Mouse (Mus musculus): ENCODE measurements around the gene 1810049J17Rik. TPM values are rescaled to one million over a fixed set of nuclear protein-coding genes. Genes with fewer than 3 reads are reported as not detected.

1810049J17Rik gene
- total and polyA plus RNA-seq, 3 experiments, result 23.9 TPM; not detected in 2

GRCm38 (mm10) chr15:12371183-12371582, 49.5 kb upstream of the 1810049J17Rik start:
- Histone ChIP-seq H3K4me3 (ENCODE audit: control insufficient read depth in 1 of 2, insufficient read depth in 1 of 2, low read depth in 2 of 2, low read length in 2 of 2) (no peak overlapping the region), H3K79me2 (ENCODE audit: control insufficient read depth, insufficient read depth, low read length, poor library complexity) (no peaks in the 10 kb centered on the region; the same call in 1 of the 2 replicates), H3K27me3 (ENCODE audit: control insufficient read depth in 1 of 2, insufficient read depth in 2 of 2, low read length in 2 of 2) (no peaks in the 10 kb centered on the region), H3K27ac (ENCODE audit: control insufficient read depth, low read depth, low read length) (no peak overlapping the region), H3K9me3 (replicated peaks; ENCODE audit: insufficient read depth, low read length) (no peaks in the 10 kb centered on the region), H3K9ac (ENCODE audit: control insufficient read depth, low read depth, low read length, poor library complexity, severe bottlenecking) (no peak overlapping the region), H3K36me3 (ENCODE audit: control insufficient read depth in 1 of 2, insufficient read depth in 2 of 2, low read length in 2 of 2) (peaks cover 0 to 26% of the 10 kb centered on the region in 2 experiments; a peak in 2 of 4 replicates), H3K4me1 (ENCODE audit: control insufficient read depth in 1 of 2, insufficient read depth in 2 of 2, low read length in 2 of 2) (peaks cover 14 to 30% of the 10 kb centered on the region in 2 experiments)
- peak; percentile 93 for DNase-seq (ENCODE audit: low read depth, low spot score)
- TF ChIP-seq ZMIZ1 (IDR thresholded peaks at IDR 0.05; ENCODE audit: low read depth, low read length) (no peak), ZNF384 (IDR thresholded peaks at IDR 0.05; ENCODE audit: low read depth, low read length) (peak; percentile 55), ZC3H11A (IDR thresholded peaks at IDR 0.05; ENCODE audit: low read depth, low read length) (peak; percentile 96), MAX (IDR thresholded peaks at IDR 0.05; ENCODE audit: low read length) (peak; percentile 49), EP300 (IDR thresholded peaks at IDR 0.05; ENCODE audit: low read depth in 1 of 2, low read length in 2 of 2) (peak in 1 of 2 experiments; percentile 34; a peak in 1 of 4 replicates), NELFE (IDR thresholded peaks at IDR 0.05; ENCODE audit: low read depth, low read length) (no peak), CHD1 (IDR thresholded peaks at IDR 0.05; ENCODE audit: low read depth, low read length) (no peak), UBTF (IDR thresholded peaks at IDR 0.05; ENCODE audit: borderline replicate concordance, insufficient read depth, low read depth, low read length) (no peak), POLR2AphosphoS2 (IDR thresholded peaks at IDR 0.05; ENCODE audit: low read length) (no peak), RCOR1 (IDR thresholded peaks at IDR 0.05; ENCODE audit: low read depth, low read length) (0 out of 2 replicates have a peak, but pooled peaks have one; percentile 18), MYC (IDR thresholded peaks at IDR 0.05; ENCODE audit: low read depth, low read length) (0 out of 2 replicates have a peak, but pooled peaks have one; percentile 68), HCFC1 (IDR thresholded peaks at IDR 0.05; ENCODE audit: low read depth, low read length) (peak; percentile 54; the same call in 1 of the 2 replicates), SIN3A (IDR thresholded peaks at IDR 0.05; ENCODE audit: low read length) (peak; percentile 86), USF1 (IDR thresholded peaks at IDR 0.05; ENCODE audit: low read depth, low read length) (no peak), MXI1 (IDR thresholded peaks at IDR 0.05; ENCODE audit: low read depth, low read length) (peak; percentile 68; the same call in 1 of the 2 replicates), ELF1 (IDR thresholded peaks at IDR 0.05; ENCODE audit: low read depth, low read length) (peak; percentile 58; the same call in 1 of the 2 replicates), TBP (IDR thresholded peaks at IDR 0.05; ENCODE audit: low read depth, low read length) (no peak), SMC3 (IDR thresholded peaks at IDR 0.05; ENCODE audit: low read depth, low read length) (peak; percentile 99), JUND (IDR thresholded peaks at IDR 0.05; ENCODE audit: low read depth, low read length) (0 out of 2 replicates have a peak, but pooled peaks have one; percentile 56), RAD21 (IDR thresholded peaks at IDR 0.05; ENCODE audit: low read depth, low read length) (peak; percentile 99), CTCF (IDR thresholded peaks at IDR 0.05 in 2 of 3, conservative IDR thresholded peaks at IDR 0.05 in 1 of 3; ENCODE audit: control insufficient read depth in 1 of 3, insufficient read depth in 1 of 3, low read depth in 2 of 3, low read length in 3 of 3, poor library complexity in 1 of 3, severe bottlenecking in 1 of 3) (peak; percentile 94 to 99 (median 95))

GRCm38 (mm10) chr15:12370096-12370495, 48.4 kb upstream of the 1810049J17Rik start:
- TF ChIP-seq ZKSCAN1 (IDR thresholded peaks at IDR 0.05; ENCODE audit: low read depth, low read length) (no peak), ZC3H11A (IDR thresholded peaks at IDR 0.05; ENCODE audit: low read depth, low read length) (no peak), KAT2A (conservative IDR thresholded peaks at IDR 0.05; ENCODE audit: low read depth, low read length) (no peak), ZMIZ1 (IDR thresholded peaks at IDR 0.05; ENCODE audit: low read depth, low read length) (no peak), TCF12 (IDR thresholded peaks at IDR 0.05; ENCODE audit: low read depth, low read length) (no peak), POLR2AphosphoS5 (IDR thresholded peaks at IDR 0.05; ENCODE audit: borderline replicate concordance, low read depth, low read length) (no peak), GATA1 (IDR thresholded peaks at IDR 0.05; ENCODE audit: low read depth, low read length) (no peak), MXI1 (IDR thresholded peaks at IDR 0.05; ENCODE audit: low read depth, low read length) (no peak)
- no peaks in the 10 kb centered on the region for H3K27me3 ChIP-seq (ENCODE audit: control insufficient read depth in 1 of 2, insufficient read depth in 2 of 2, low read length in 2 of 2)
- no peak overlapping the region for H3K27ac ChIP-seq (ENCODE audit: control insufficient read depth, low read depth, low read length)
- no peak for DNase-seq (ENCODE audit: low read depth, low spot score)
- no peak overlapping the region for H3K9ac ChIP-seq (ENCODE audit: control insufficient read depth, low read depth, low read length, poor library complexity, severe bottlenecking)
- no peaks in the 10 kb centered on the region for H3K9me3 ChIP-seq (replicated peaks; ENCODE audit: insufficient read depth, low read length)
- H3K4me3 ChIP-seq (ENCODE audit: control insufficient read depth in 1 of 2, insufficient read depth in 1 of 2, low read depth in 2 of 2, low read length in 2 of 2), result no peak overlapping the region
- no peaks in the 10 kb centered on the region; the same call in 1 of the 2 replicates for H3K79me2 ChIP-seq (ENCODE audit: control insufficient read depth, insufficient read depth, low read length, poor library complexity)
- peaks cover 0 to 29% of the 10 kb centered on the region in 2 experiments; a peak in 2 of 4 replicates for H3K36me3 ChIP-seq (ENCODE audit: control insufficient read depth in 1 of 2, insufficient read depth in 2 of 2, low read length in 2 of 2)
- H3K4me1 ChIP-seq (ENCODE audit: control insufficient read depth in 1 of 2, insufficient read depth in 2 of 2, low read length in 2 of 2), result peaks cover 16 to 35% of the 10 kb centered on the region in 2 experiments

Data from MEL (cell line).